Mouse (Mus musculus) right cerebral cortex, postnatal 14 days (tissue): ENCODE data around the gene Etnk2.
"Not testable (repeated sequence)": the region's sequence is repeated elsewhere in the genome, so short reads cannot be mapped to it uniquely, and the experiment has no call there.

Experiments used
- DNase-seq: peaks from one replicate; pipeline ENCODE4 v3.0.0; 2022

The Etnk2 gene

GRCm38 (mm10) chr1:133363276-133364021, at the start of gene Etnk2:
Gene Etnk2 (plus strand): TSS chr1:133363572.
- DNase-seq = peak; percentile 69

GRCm38 (mm10) chr1:133314364-133314763, 49.0 kb upstream of the Etnk2 start:
- DNase-seq = peak; percentile 71

DNA sequence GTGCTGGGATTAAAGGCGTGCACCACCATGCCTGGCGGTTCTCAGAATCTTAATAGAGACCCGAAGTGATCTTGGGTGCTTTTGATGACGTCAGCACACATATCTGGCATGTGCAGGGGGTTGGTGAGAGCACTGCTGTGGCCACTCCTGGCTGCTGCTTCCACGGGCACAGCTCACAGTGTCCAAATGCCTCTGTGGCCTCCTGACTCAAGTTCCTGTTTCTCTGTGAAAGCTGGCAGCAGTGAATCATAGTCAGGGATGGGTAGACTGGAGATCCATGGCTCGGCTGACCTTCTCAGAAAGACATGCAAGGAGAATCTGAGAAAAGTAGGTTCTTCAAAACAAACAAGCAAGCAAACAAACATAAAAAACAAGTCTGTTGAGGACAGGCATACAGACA, 47.6 kb upstream of the Etnk2 start:
- DNase-seq = no peak

DNA sequence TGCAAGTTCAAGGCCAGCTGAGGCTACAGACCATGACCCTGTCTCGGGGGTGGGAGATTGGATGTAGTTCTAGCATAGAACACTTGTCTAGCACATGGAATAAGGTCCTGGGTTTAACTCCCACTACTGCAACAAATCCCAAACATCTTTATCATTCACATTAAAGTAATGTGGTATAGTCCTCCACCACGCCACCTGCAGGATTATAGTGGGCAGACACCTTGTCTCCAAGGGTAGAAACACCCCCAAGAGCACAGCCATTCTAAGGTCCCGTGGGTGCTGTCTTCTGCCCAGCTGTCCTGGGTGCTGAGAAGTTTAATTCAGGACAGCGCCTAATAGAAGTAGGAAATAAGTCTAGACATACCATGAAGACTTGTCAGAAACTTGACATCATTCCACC, 46.8 kb upstream of the Etnk2 start:
- DNase-seq = no peak

GRCm38 (mm10) chr1:133317149-133317548, 46.2 kb upstream of the Etnk2 start:
- no peak for DNase-seq

- peak; percentile 66 for DNase-seq
These were observed 42.0 kb upstream of the Etnk2 start, which contains the start of gene Kiss1 for GRCm38 (mm10) chr1:133321267-133321925. Gene Kiss1 (plus strand): TSS chr1:133321875.

DNA sequence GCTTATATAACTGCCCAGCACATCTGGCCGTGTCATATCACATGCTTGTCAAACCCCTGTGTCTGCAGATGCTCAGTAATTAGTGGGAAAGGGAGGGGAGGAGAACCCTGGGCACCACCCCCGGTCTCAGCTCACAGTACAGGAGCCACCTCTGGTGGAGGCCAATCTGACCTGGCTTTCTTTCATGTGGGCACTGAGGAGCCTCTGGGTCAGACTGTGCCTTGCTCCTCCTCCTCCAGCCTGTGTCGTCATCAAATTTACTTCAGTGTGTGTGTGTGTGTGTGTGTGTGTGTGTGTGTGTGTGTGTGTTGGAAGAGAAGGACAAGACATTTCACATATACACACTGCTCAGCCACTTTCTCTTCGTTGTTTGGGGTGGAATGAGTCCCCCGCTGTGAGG, 40.0 kb upstream of the Etnk2 start:
- DNase-seq = no peak

DNA sequence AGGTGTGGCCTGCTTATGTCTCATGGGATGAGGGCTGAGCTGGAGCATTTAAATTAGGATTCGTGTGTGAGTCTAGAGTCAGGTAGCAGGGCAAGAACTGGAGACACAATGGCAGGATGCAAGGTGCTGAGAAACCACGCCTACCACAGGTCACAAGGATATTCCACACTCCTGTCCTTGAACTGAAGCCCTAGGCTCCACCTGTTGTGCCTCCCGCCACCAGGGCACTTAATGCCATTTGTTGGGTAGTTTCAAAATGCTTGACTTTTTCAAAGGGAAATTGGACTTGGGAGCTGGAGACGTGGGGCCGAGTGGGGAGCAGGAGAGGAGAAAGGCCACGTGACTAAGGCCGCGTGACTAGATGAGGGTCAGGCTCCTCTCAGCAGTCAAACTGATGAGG, 37.4 kb upstream of the Etnk2 start:
- no peak for DNase-seq

- no peak for DNase-seq
These were observed 36.3 kb upstream of the Etnk2 start for GRCm38 (mm10) chr1:133327094-133327493.

DNA sequence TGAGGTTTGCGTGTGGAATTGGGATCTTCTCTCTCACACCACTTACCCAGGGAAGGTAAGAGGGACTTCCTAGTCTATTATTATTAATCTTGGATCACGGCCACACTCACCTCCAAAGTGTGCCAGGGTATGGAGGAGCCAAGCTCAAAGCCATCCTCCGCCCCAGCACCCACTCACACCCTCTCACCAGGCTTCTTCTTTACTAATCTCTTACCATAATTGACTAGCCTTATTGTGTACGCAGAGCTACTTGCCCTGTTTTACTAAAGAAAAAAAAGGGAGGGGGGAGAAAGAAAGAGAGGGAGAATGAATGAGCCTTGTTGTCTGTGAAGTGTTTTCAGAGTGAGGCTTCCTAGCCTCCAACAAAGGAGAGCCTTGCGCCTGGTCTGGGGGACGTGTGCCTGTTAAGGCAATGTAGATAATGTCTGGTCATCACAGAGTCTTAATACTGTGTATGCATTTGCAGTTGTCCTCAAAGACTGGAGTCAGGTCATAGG, 35.0 kb upstream of the Etnk2 start:
- no peak for DNase-seq

GRCm38 (mm10) chr1:133328896-133329637, 34.3 kb upstream of the Etnk2 start:
- no peak for DNase-seq

- DNase-seq = no peak
These were observed 33.8 kb upstream of the Etnk2 start for GRCm38 (mm10) chr1:133329638-133329964.

- no peak for DNase-seq
These were observed 32.2 kb upstream of the Etnk2 start for GRCm38 (mm10) chr1:133331142-133331541.

DNA sequence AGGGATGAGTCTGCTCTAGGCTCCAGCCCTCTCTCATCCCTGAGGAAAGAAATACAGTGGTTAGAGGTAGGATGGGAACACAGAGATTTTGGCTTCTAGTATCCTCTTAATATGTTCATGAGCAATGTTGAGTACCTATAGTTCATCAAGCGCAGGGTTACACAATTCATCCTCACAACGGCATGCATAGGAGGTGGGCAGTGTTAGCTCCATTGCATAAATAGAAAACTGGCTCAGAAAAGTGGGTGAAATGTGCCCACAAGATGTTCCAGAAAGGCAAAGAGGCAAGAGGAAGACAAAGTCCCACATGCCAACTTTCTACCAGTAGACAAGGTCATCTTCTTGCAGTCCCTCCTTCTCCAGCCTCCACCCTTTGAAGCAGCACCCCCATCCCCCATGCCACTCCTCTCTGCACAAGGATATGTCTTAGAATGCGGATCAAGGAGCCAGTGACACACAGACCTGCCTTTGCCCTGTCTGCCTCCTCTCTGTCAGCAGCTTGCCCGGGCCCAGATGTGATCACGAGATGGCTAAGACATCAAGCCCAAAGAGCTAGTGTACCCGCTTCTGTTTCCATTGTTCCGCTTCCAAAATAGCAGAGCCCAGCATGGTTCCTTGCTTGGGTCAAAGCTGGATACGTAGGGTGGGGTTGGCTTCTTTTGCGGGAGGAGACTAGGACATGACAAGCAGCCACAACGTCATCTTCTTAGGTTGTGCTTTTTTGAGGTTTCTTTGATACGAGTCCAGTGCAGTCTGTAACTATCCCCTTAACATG, 30.5 kb upstream of the Etnk2 start:
- no peak for DNase-seq

DNA sequence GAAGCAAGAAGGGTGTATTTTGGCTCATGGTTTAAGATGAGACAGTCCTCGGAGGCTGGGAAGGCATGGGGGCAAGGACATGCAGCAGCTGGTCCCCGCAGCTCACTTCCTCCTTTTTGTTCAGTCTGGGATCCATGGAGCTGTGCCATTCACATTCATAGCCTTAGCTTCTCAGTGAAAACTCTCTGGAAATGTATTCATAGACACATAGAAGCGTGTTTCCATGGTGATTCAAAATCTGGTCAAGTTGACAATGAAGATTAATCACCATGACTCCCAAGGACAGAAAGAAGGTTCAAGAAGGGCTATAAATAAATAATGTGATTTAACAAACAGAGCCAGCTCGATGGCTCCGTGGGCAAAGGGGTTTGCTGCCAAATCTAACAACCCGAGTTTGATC, 29.4 kb upstream of the Etnk2 start:
- no peak for DNase-seq

DNA sequence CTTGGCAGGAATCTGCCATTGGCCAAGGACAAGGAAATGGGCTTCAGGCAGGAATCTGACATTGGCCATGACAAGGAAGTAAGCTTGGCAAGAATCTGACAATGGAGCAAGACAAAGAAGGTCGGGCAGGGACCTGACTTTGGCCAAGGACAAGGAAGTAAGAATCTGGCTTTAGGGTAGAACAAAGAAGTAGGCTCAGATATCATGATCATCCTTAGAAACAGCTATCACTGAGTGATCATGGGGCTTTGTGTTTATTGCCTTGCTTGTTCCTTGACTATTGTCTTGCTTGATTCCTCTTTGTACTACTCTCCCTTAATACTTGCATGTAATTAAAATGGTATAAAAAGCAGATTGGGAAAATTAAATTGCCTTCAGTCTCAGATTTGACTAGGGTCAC, 23.0 kb upstream of the Etnk2 start:
- not testable (repeated sequence) for DNase-seq

- no peak for DNase-seq
These were observed 19.0 kb upstream of the Etnk2 start for GRCm38 (mm10) chr1:133344357-133344756.

DNA sequence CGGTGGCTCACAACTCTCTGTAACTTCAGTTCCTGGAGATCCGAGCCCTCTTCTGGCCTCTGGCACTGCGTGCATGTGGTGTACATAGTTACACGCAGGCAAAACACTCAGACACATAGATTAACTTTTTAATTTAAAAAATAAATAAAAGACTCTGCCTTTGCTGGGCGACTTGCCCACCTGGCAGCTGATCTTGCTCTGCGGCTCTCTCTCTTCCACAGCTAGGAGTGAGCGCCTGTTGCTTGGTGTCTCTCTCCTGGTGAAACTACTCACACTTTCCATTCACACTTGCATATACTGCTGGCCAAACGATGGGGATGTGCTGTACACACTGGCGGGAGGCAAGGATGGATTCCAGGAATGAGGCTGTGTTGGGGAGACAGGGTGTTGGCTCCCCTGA, 16.8 kb upstream of the Etnk2 start:
- DNase-seq = peak; percentile 40

GRCm38 (mm10) chr1:133347226-133347625, 16.1 kb upstream of the Etnk2 start:
- no peak for DNase-seq

- DNase-seq = no peak
These were observed 15.5 kb upstream of the Etnk2 start for GRCm38 (mm10) chr1:133347693-133348520.

- no peak for DNase-seq
These were observed 13.2 kb upstream of the Etnk2 start, which contains the start of gene Ren1 for GRCm38 (mm10) chr1:133350210-133350609. Gene Ren1 (plus strand): TSS chr1:133350510.

DNA sequence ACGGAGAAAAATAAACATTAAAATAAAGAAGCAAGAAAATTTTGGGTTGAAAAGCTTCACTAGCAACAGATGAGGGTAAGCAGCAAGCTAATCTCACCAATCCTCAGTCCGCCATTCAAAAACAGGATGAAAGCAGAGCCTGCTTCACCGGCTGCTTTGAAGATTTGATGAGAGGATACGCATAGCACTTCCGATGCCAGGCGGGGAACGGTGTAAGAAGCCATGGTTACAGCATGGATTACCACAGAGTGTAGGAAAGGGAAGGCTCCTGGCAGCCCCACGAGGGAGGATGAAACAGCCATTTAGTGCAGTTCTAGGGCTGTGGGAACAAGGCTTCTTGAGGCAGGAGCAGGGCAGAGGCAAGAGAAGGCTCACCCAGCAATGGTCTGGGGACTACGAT, 11.6 kb upstream of the Etnk2 start:
- no peak for DNase-seq
